8 mouse cellular contexts compared by ENCODE assay signal in genomic region chr7:62377313-62377712, GRCm38 (mm10). TPM values are rescaled to one million over a fixed set of nuclear protein-coding genes. Genes with fewer than 3 reads are reported as not detected.
DNase-seq lines count a peak whose midpoint lies in the region; ATAC-seq lines count a peak whose summit lies in the region.
"Had no signal": no experiment of that assay in that cellular context is flagged by ENCODE, and none has a peak within 500 bp of the region (broad histone marks: within the 10 kb centered on the region; RNA-seq: fewer than 3 reads in every experiment).

No protein-coding gene starts in this region.

- no peak overlapping the region for H3K9ac ChIP-seq in liver, embryonic 11.5 days (ENCODE audit: low read depth, low read length)
- H3K9ac ChIP-seq in forebrain, embryonic 11.5 days (ENCODE audit: low read length) = peak overlapping the region; percentile 61
- H3K9ac ChIP-seq in intestine, embryonic 16.5 days (ENCODE audit: low read depth, low read length) = peak overlapping the region; percentile 60
- peak overlapping the region; percentile 76 for H3K9ac ChIP-seq in neural tube, embryonic 15.5 days (replicated peaks)
- H3K9ac ChIP-seq: liver, embryonic 15.5 days had no signal

- WGBS in liver, embryonic 11.5 days = 27% methylated on average over 14 of the region's 14 CpGs
- 31% methylated on average over 14 of the region's 14 CpGs for WGBS in forebrain, embryonic 11.5 days
- WGBS in intestine, embryonic 16.5 days = 34% methylated on average over 14 of the region's 14 CpGs
- 38% methylated on average over 14 of the region's 14 CpGs for WGBS in neural tube, embryonic 15.5 days

- H3K27me3 ChIP-seq in liver, embryonic 11.5 days (replicated peaks; ENCODE audit: control insufficient read depth, insufficient read depth, low read length) = peaks cover 2% of the 10 kb centered on the region; the same call in 1 of the 2 replicates
- H3K27me3 ChIP-seq in forebrain, embryonic 11.5 days (ENCODE audit: control insufficient read depth, insufficient read depth, low read length) = no peaks in the 10 kb centered on the region
- H3K27me3 ChIP-seq in intestine, embryonic 16.5 days (replicated peaks; ENCODE audit: control insufficient read depth, insufficient read depth, low read length) = no peaks in the 10 kb centered on the region
- no peaks in the 10 kb centered on the region for H3K27me3 ChIP-seq in neural tube, embryonic 15.5 days (replicated peaks)

- no peak overlapping the region for H3K27ac ChIP-seq in liver, embryonic 11.5 days (ENCODE audit: low read depth, low read length)
- peak overlapping the region; percentile 53 for H3K27ac ChIP-seq in forebrain, embryonic 11.5 days (ENCODE audit: low read depth, low read length)
- no peak overlapping the region for H3K27ac ChIP-seq in intestine, embryonic 16.5 days (ENCODE audit: low read length)
- peak overlapping the region; percentile 82 for H3K27ac ChIP-seq in neural tube, embryonic 15.5 days (replicated peaks)
- H3K27ac ChIP-seq: liver, embryonic 15.5 days had no signal

- peak overlapping the region; percentile 56 for H3K4me2 ChIP-seq in liver, embryonic 11.5 days
- H3K4me2 ChIP-seq in forebrain, embryonic 11.5 days (ENCODE audit: low read depth, low read length, severe bottlenecking) = peak overlapping the region; percentile 68
- H3K4me2 ChIP-seq in intestine, embryonic 16.5 days (ENCODE audit: low read depth, low read length) = peak overlapping the region; percentile 55
- H3K4me2 ChIP-seq in neural tube, embryonic 15.5 days = peak overlapping the region; percentile 62
- H3K4me2 ChIP-seq: liver, embryonic 15.5 days had no signal

- DNase-seq in liver, embryonic 11.5 days (ENCODE audit: low spot score) = peak; percentile 31
- no peak for DNase-seq in liver
- DNase-seq in forebrain, embryonic 11.5 days (ENCODE audit: low spot score) = no peak
- no peak for DNase-seq in frontal cortex, postnatal 36 days (ENCODE audit: low spot score in 2 of 2)

- ATAC-seq in liver, embryonic 11.5 days (replicated peaks; ENCODE audit: low FRiP score) = peak; percentile 15; the same call in 1 of the 2 replicates
- ATAC-seq in forebrain, embryonic 11.5 days (replicated peaks; ENCODE audit: low FRiP score) = peak; percentile 56
- ATAC-seq in intestine, embryonic 16.5 days = peak; percentile 48; the same call in 1 of the 2 replicates
- ATAC-seq in neural tube, embryonic 15.5 days (ENCODE audit: low FRiP score) = peak; percentile 62
- no peak for ATAC-seq in erythroblast, adult 5-6 weeks (replicated peaks; ENCODE audit: low FRiP score, poor library complexity, severe bottlenecking)

- peak overlapping the region; percentile 39 for H3K4me3 ChIP-seq in liver, embryonic 11.5 days (ENCODE audit: low read depth, low read length)
- H3K4me3 ChIP-seq in forebrain, embryonic 11.5 days (ENCODE audit: low read depth, low read length) = peak overlapping the region; percentile 43
- peak overlapping the region; percentile 42 for H3K4me3 ChIP-seq in intestine, embryonic 16.5 days (ENCODE audit: low read length)
- peak overlapping the region; percentile 55 for H3K4me3 ChIP-seq in neural tube, embryonic 15.5 days (replicated peaks)
- H3K4me3 ChIP-seq: liver, embryonic 15.5 days had no signal

- peaks cover 4% of the 10 kb centered on the region; the same call in 1 of the 2 replicates for H3K9me3 ChIP-seq in liver, embryonic 11.5 days (ENCODE audit: control insufficient read depth, low read length)
- no peaks in the 10 kb centered on the region; the same call in 1 of the 2 replicates for H3K9me3 ChIP-seq in forebrain, embryonic 11.5 days (ENCODE audit: control insufficient read depth, low read length)
- H3K9me3 ChIP-seq in intestine, embryonic 16.5 days (ENCODE audit: control insufficient read depth, low read length) = peaks cover 11% of the 10 kb centered on the region; the same call in 1 of the 2 replicates
- H3K9me3 ChIP-seq in neural tube, embryonic 15.5 days (replicated peaks) = no peaks in the 10 kb centered on the region
- H3K9me3 ChIP-seq: liver, embryonic 15.5 days had no signal

- no peaks in the 10 kb centered on the region for H3K36me3 ChIP-seq in liver, embryonic 11.5 days (ENCODE audit: control insufficient read depth, insufficient read depth, low read length)
- no peaks in the 10 kb centered on the region for H3K36me3 ChIP-seq in forebrain, embryonic 11.5 days (ENCODE audit: control insufficient read depth, insufficient read depth, low read length)
- H3K36me3 ChIP-seq in intestine, embryonic 16.5 days (ENCODE audit: control insufficient read depth, insufficient read depth, low read length) = no peaks in the 10 kb centered on the region
- H3K36me3 ChIP-seq in neural tube, embryonic 15.5 days = no peaks in the 10 kb centered on the region
- H3K36me3 ChIP-seq: liver, embryonic 15.5 days had no signal

- no peaks in the 10 kb centered on the region for H3K4me1 ChIP-seq in liver, embryonic 11.5 days (replicated peaks; ENCODE audit: control insufficient read depth, insufficient read depth, low read length)
- H3K4me1 ChIP-seq in forebrain, embryonic 11.5 days (replicated peaks; ENCODE audit: control insufficient read depth, insufficient read depth, low read length) = 0 out of 2 replicates have a peak, but pooled peaks cover 2% of the 10 kb centered on the region
- H3K4me1 ChIP-seq in intestine, embryonic 16.5 days (ENCODE audit: control insufficient read depth, insufficient read depth, low read length) = no peaks in the 10 kb centered on the region
- peaks cover 16% of the 10 kb centered on the region for H3K4me1 ChIP-seq in neural tube, embryonic 15.5 days
- H3K4me1 ChIP-seq: liver, embryonic 15.5 days had no signal

RNA-seq across cellular contexts. Expression of gene Magel2, which starts 0.5 kb away (rescaled TPM):
- 0.51 and 0.61 TPM in 2 replicates for polyA plus RNA-seq in liver, embryonic 11.5 days (2014; fragmentation: Nextera tagmentation; extraction: Ambion mirVana)
- polyA plus RNA-seq in forebrain, embryonic 11.5 days (2014; fragmentation: Nextera tagmentation; extraction: Ambion mirVana) = 12.5 and 13.9 TPM in 2 replicates
- 0.50 and 0.59 TPM in 2 replicates for polyA plus RNA-seq in intestine, embryonic 16.5 days (2015; fragmentation: Nextera tagmentation; extraction: Ambion mirVana)
- 12.0 and 13.8 TPM in 2 replicates for polyA plus RNA-seq in neural tube, embryonic 15.5 days (2015; fragmentation: Nextera tagmentation; extraction: Ambion mirVana)
- total RNA-seq in erythroblast, adult 5-6 weeks (2015; ENCODE audit: low replicate concordance) = not detected in 2 replicates
- not detected in 2 replicates for total RNA-seq in erythroblast, adult 5-6 weeks (2017; ENCODE audit: low replicate concordance)

RNA-seq across cellular contexts. Expression of gene Ndn, which starts 30.9 kb away (rescaled TPM):
- 26.8 and 27.1 TPM in 2 replicates for polyA plus RNA-seq in liver, embryonic 11.5 days (2014; fragmentation: Nextera tagmentation; extraction: Ambion mirVana)
- 152 and 169 TPM in 2 replicates for polyA plus RNA-seq in forebrain, embryonic 11.5 days (2014; fragmentation: Nextera tagmentation; extraction: Ambion mirVana)
- 48.6 and 52.0 TPM in 2 replicates for polyA plus RNA-seq in intestine, embryonic 16.5 days (2015; fragmentation: Nextera tagmentation; extraction: Ambion mirVana)
- 397 and 487 TPM in 2 replicates for polyA plus RNA-seq in neural tube, embryonic 15.5 days (2015; fragmentation: Nextera tagmentation; extraction: Ambion mirVana)
- not detected in 2 replicates for total RNA-seq in erythroblast, adult 5-6 weeks (2015; ENCODE audit: low replicate concordance)
- total RNA-seq in erythroblast, adult 5-6 weeks (2017; ENCODE audit: low replicate concordance) = not detected in 2 replicates

RNA-seq across cellular contexts. Expression of gene Mkrn3, which starts 42.6 kb away (rescaled TPM):
- polyA plus RNA-seq in liver, embryonic 11.5 days (2014; fragmentation: Nextera tagmentation; extraction: Ambion mirVana) = 1.9 and 2.0 TPM in 2 replicates
- polyA plus RNA-seq in forebrain, embryonic 11.5 days (2014; fragmentation: Nextera tagmentation; extraction: Ambion mirVana) = 19.3 and 20.7 TPM in 2 replicates
- polyA plus RNA-seq in intestine, embryonic 16.5 days (2015; fragmentation: Nextera tagmentation; extraction: Ambion mirVana) = 2.9 and 3.1 TPM in 2 replicates
- 17.1 and 21.2 TPM in 2 replicates for polyA plus RNA-seq in neural tube, embryonic 15.5 days (2015; fragmentation: Nextera tagmentation; extraction: Ambion mirVana)
- total RNA-seq in erythroblast, adult 5-6 weeks (2015; ENCODE audit: low replicate concordance) = not detected in 2 replicates
- not detected in 2 replicates for total RNA-seq in erythroblast, adult 5-6 weeks (2017; ENCODE audit: low replicate concordance)

Comparison
In these comparisons a context has a peak if more than half of its experiments do, and no peak if none do; other contexts are left out.
1. H3K27ac ChIP-seq: peak in forebrain, embryonic 11.5 days (single experiment) and neural tube, embryonic 15.5 days (single experiment); none in liver, embryonic 11.5 days (single experiment) and intestine, embryonic 16.5 days (single experiment).
2. Peak in every context shown above with its lines, with median percentiles within 50 percentile points of each other: H3K4me2 ChIP-seq and H3K4me3 ChIP-seq.